19 mouse cellular contexts compared by ENCODE assay signal in the genomic region with DNA sequence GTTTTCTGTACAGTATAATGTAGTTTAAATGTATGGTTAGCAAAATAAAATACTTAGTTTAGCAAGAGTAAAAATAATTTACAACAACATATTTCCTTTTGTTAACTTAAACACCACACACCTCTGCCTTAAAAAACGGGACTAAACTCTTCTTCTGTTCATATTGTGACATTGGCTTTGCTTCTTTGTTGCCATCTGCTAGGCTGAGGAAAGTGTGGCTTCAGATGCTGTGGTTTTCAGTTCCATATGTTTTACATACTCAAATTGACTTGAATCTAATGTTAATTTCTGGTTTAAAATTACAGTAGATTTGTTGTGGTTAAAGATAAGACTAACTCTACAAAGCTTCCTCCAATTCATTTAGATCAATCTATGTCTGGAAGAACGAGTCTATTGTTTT.
"Had no signal": no experiment of that assay in that cellular context is flagged by ENCODE, and none has a peak within 500 bp of the region (broad histone marks: within the 10 kb centered on the region; RNA-seq: fewer than 3 reads in every experiment).

No protein-coding gene starts in this region.

- H3K36me3 ChIP-seq: midbrain, embryonic 10.5 days; midbrain, embryonic 12.5 days; neural tube, embryonic 13.5 days; neural tube, embryonic 15.5 days had no signal

- H3K4me3 ChIP-seq: midbrain, embryonic 10.5 days; midbrain, embryonic 12.5 days; myocyte; neural tube, embryonic 13.5 days; neural tube, embryonic 15.5 days had no signal

- H3K4me2 ChIP-seq: lung, embryonic 14.5 days; midbrain, embryonic 12.5 days; neural tube, embryonic 13.5 days; neural tube, embryonic 15.5 days had no signal

- DNase-seq: lung, adult 18-20 months; lung, embryonic 14.5 days; lung, postnatal 10 days; lung, postnatal 4 days; midbrain, embryonic 14.5 days; retina, postnatal 1 day; right cerebral cortex, adult 18-20 months; right cerebral cortex, postnatal 25 days; right cerebral cortex, postnatal 4 days; spleen, adult 18-20 months; thymus, adult 18-20 months; thymus, postnatal 25 days; thymus, postnatal 4 days had no signal

- H3K27me3 ChIP-seq: midbrain, embryonic 12.5 days; neural tube, embryonic 13.5 days; neural tube, embryonic 15.5 days had no signal

- H3K9me3 ChIP-seq: midbrain, embryonic 10.5 days; midbrain, embryonic 12.5 days; neural tube, embryonic 13.5 days; neural tube, embryonic 15.5 days had no signal

- H3K27ac ChIP-seq: midbrain, embryonic 10.5 days; midbrain, embryonic 12.5 days; neural tube, embryonic 13.5 days; neural tube, embryonic 15.5 days had no signal

- ATAC-seq: midbrain, embryonic 16.5 days had no signal

- H3K9ac ChIP-seq: lung, embryonic 14.5 days; midbrain, embryonic 12.5 days; neural tube, embryonic 13.5 days; neural tube, embryonic 15.5 days had no signal
